Mouse (Mus musculus) urinary bladder, postnatal 14 days (tissue): ENCODE measurements around the gene Suox.
A peak's percentile ranks its signal among the peaks of the same experiment; 100 is the strongest.
"Not testable (repeated sequence)": the region's sequence is repeated elsewhere in the genome, so short reads cannot be mapped to it uniquely, and the experiment has no call there.

Source experiments
- DNase-seq: peaks from one replicate; pipeline ENCODE4 v3.0.0; 2021; ENCODE audit warnings: low spot score

The Suox gene

GRCm38 (mm10) chr10:128673763-128674468, at the start of gene Suox:
TSS of gene Suox (minus strand) at chr10:128674073.
- DNase-seq: peak; percentile 79

DNA sequence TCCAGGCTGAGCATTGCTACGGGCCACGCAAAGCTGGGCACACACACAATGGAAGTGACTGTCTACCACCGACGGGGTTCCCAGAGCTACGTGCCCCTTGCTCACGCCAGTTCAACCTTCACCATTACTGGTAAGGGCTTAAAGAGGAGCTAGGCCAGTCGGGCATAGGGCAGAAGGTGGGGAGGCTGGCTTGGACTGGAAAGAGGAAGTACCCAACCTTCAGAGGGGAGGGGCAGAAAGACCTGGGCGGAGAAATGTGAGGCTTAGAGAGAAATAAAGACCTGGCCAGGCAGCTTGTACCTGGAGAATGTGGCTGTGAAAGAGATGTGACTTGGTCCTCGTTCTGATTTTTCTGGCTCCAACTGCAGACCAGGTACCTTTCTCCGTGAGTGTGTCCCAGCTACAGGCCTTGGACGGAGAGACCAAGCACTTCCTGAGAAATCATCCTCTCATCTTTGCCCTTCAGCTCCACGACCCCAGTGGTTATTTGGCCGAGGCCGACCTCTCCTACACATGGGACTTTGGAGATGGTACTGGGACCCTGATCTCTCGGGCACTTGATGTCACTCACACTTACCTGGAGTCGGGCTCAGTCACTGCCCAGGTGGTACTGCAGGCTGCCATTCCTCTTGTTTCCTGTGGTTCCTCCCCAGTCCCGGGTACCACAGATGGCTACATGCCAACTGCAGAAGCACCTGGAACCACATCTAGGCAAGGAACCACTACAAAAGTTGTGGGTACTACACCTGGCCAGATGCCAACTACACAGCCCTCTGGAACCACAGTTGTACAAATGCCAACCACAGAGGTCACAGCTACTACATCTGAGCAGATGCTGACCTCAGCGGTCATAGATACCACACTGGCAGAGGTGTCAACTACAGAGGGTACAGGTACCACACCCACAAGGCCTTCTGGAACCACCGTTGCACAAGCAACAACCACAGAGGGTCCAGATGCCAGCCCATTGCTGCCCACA, 42.0 kb upstream of the Suox start:
- DNase-seq: no peak

- not testable (repeated sequence) for DNase-seq
These were observed 37.4 kb upstream of the Suox start for GRCm38 (mm10) chr10:128711318-128711717.

DNA sequence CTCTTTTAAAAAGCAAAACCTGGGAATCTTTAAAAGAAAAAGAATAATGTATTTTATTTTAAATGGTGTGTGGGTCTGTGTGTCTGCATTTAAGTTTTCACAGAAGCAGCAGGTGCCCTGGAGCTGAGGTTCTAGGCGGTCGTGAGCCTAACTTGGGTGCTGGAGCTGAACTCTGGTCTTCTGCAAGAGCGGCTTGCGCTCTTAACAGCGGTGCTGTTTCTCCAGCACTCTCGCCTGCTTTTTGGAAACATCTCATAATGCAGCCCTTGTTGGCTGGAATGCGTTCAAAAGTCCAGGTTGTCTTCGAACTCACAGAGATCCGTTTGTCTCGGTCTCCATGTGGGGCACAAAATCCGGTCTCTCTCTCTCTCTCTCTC, 31.4 kb upstream of the Suox start:
- DNase-seq: no peak

DNA sequence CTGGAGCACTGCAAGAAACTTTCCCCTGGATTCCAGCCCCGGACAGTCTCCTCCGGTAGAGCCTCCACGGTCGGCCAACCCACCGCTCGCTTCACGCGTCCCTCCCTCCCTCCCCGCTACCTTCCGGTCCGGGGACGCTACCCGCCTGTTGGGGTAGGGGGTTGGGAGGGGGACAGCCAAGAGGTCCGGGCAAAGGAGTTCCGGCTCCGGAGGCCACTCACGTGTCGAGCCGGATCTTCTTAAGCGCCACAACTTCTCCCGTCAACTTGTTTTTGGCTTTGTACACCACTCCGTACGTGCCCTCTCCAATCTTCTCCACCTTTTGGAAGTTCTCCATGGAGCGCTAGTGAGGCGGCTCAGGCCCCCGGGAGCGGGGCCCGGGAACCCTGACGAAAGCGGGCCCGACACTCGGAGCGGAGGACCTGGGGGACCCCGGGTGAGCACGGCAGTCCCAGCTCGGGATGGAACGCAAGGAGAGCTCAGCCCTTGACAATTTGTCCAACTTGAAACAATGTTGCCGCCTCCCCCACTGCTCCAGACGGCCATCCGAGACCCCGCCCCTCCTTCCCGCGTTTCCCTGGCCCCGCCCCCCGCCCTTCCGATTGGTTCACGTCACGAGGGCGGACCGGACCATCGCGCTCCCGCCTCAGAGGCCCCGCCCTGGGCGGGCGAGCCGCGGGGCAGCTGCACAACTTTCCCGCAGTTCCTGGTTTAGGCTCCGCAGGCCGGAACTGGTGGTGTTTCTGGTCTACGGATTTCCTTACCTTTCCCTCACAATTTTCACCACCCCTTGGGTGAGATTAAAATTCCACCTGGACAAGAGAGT, 30.8 kb upstream of the Suox start, which contains the start of gene Cdk2:
TSS of gene Cdk2 (minus strand) at position 541 of the 826 bp plus-strand sequence.
- peak; percentile 94 for DNase-seq

- DNase-seq: no peak
These were observed 30.0 kb upstream of the Suox start, which contains the start of gene Pmel for GRCm38 (mm10) chr10:128703895-128704294. TSS of gene Pmel (plus strand) at chr10:128704195.

- no peak for DNase-seq
These were observed 28.6 kb upstream of the Suox start for GRCm38 (mm10) chr10:128702328-128703007.

- DNase-seq: no peak
These were observed 26.8 kb upstream of the Suox start for GRCm38 (mm10) chr10:128700712-128701111.

- no peak for DNase-seq
These were observed 25.7 kb upstream of the Suox start for GRCm38 (mm10) chr10:128699611-128700010.

DNA sequence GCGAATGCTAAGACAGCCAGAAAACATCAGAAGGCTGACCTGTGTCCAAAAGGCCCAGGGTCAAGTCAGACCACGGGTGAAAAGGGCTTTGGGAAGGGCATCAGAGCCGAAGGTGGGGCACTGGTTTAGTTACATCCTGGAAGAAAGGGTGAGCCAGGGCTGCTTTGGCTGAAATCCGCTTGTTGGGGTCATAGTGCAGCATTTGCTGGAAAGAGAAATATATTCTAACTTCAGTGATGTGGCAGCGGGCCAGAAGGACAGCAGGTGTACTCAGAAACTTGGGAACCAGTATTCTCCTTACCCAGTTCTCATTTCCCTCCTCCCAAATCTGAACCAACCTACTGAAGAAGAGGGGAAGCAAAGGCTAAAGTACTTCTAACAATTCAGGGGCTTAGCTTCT, 25.1 kb upstream of the Suox start:
- DNase-seq: no peak

DNA sequence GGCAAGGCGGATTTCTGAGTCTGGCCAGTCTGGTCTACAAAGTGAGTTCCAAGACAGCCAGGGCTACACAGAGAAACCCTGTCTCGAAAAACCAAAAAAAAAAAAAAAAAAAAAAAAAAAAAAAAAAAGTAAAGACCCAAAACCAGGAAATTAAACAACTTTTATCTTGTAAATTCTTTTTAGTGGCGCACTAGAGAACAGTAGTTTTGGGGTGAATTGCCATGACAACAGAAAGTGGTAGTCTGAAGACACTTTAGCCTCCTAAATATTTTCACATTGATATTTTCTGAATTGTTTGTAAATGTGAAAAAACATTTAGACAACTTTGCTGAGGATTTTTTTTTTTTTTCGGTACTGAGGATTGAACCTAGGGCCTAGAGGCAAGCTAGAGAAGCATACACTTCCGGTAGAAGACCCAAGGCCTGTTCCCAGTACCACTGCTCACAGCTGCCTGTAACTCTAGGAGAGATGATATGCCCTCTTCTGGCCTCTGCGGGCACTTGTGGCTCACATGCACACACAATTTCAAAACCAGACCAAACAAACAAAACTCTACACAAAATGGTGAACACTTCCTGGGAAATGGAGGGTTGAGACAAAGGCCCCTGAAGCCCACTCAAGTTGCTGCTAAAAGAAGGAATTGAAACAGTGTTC, 23.3 kb upstream of the Suox start:
- no peak for DNase-seq

- peak; percentile 97 for DNase-seq
These were observed 22.3 kb upstream of the Suox start, which contains the start of gene Rab5b for GRCm38 (mm10) chr10:128695992-128696807. TSS of gene Rab5b (minus strand) at chr10:128696264.

DNA sequence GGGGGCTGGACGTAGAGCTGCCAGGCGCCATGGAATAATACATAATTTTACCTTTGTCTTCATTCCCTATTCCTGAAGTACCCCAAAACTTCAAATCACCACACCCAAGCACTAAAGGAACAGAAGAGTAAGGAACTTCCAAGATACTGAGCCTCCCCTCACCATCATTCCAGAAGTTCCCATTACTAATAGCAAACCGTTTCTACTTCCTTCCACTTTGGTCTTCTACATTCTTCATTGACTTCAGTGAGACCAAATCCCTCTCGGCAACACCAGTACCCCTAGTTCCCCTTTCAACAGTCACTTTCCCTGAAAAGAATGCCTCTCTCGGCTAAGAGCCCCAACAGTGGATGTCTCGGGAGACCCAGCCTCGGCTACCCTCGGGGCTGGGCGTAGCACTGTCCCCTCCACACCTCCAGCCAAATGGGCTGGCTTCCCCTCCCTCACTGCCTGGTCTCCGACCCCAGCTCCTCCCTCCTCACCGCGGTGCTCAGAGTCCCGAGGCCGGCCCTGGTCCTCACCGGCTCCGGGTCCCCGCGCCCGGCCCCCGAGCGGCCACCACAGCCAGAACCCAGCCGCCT, 21.6 kb upstream of the Suox start:
- no peak for DNase-seq

DNA sequence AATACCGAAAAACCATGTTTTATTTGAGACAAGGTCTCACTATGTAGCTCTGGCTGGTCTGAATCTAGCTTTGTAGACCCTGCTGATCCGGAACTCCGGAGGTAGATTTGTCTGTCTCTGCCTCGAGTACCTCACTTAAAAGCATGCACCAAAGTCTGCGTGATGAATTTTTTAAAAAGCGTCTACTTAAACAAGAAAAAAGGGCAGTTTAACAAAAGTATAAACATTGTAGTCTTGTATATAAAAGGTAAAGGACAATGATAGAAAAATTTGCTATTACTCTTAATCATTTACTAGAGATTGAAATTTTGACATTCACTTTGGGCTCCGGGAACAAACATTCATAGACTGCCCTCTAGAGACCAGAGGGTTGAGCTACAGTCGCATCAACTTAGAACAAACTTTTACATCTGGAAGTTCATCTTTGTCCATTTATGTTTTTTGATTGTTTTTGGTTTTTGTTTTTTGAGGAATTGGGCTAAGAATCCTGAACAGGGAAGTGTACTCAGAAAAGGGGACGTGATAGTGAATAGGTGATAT, 666 bp upstream of the Suox start:
- no peak for DNase-seq

GRCm38 (mm10) chr10:128671148-128671547, 2.7 kb downstream of the Suox start:
- DNase-seq: no peak

DNA sequence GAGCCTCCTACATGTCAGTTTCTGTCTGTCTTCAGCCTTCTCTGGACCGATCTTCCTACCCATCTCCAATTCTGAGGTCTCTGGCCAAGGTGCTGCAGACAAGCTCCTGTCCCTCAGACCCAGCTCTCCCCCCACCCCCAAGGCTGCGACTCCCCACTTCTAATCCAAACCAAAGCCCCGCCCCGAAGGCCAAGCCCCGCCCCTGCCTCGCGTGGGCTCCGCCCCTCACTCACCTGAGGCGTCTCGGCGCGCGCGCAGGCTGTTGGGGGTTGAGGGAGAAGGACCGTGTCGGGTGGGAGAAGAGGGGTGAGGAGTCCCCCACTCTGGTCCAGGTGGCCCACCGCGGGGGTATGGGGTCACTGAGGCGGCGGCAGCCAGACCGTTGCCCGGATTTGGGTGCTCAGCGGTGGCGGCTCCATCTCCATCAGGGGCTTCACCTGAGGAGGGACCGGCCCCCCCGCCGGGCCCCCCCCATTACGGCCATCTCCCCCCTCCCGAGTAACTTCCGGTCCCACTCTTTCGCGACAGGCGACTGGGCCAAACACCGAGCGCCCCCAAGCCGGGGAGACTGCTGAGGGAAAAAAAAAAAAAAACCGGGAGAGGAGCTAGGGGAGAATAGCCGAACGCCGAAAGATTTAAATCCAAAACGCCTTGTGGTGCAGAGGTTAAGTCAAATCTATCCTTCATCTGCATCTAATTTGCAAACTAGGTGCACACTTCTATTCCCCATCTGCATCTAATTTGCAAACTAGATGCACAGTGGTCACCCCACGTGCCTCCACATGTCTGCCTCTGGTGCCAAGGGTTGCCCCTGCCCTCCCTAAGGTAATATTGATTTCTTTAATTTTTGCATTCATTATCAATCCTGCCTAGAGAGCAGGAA, 4.8 kb downstream of the Suox start:
- DNase-seq: peak; percentile 74

DNA sequence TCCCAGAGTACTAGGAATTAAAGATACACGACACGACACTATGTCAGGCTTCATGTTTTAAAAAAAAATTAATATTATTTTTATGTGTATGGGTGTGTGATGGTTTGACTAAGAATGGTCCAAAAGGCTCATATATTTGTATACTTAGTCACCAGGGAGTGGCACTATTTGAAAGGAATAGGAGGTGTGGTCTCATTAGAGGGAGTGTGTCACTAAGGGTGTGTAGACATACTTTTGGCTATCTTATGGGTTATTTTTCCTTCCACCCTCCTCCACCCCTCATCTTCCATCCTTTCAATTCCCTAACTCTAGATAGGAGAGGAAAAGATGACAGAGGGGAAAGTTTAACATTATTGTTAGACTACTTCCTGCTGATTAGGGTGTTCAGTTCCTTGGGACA, 8.1 kb downstream of the Suox start:
- DNase-seq: no peak

GRCm38 (mm10) chr10:128665307-128665706, 8.6 kb downstream of the Suox start:
- no peak for DNase-seq
